Mouse (Mus musculus): Measurements from ENCODE around the gene Rtf2. TPM values are rescaled to one million over a fixed set of nuclear protein-coding genes. Genes with fewer than 3 reads are reported as not detected.

The Rtf2 gene
- polyA plus RNA-seq, 1 experiment from 2014 or later, result 75.3 TPM

- 84% methylated on average over 16 of the region's 16 CpGs for WGBS
- Histone ChIP-seq H3K9me3 (ENCODE audit: control insufficient read depth) (no peaks in the 10 kb centered on the region), H3K27ac (ENCODE audit: low read depth, low read length) (no peak overlapping the region), H3K4me1 (replicated peaks; ENCODE audit: control insufficient read depth, insufficient read depth, low read length) (no peaks in the 10 kb centered on the region), H3K4me2 (replicated peaks; ENCODE audit: low read depth) (no peak overlapping the region), H3K27me3 (replicated peaks; ENCODE audit: control insufficient read depth, insufficient read depth, low read length) (no peaks in the 10 kb centered on the region), H3K36me3 (ENCODE audit: control insufficient read depth, insufficient read depth) (no peaks in the 10 kb centered on the region), H3K9ac (ENCODE audit: low read depth, low read length) (no peak overlapping the region), H3K4me3 (ENCODE audit: low read depth, low read length) (no peak overlapping the region)
- ATAC-seq, result no peak
- TF ChIP-seq CTCF (IDR thresholded peaks at IDR 0.05; ENCODE audit: low read depth), result no peak
Measured at GRCm38 (mm10) chr2:172481654-172482385, 41.5 kb downstream of the Rtf2 start.

DNA sequence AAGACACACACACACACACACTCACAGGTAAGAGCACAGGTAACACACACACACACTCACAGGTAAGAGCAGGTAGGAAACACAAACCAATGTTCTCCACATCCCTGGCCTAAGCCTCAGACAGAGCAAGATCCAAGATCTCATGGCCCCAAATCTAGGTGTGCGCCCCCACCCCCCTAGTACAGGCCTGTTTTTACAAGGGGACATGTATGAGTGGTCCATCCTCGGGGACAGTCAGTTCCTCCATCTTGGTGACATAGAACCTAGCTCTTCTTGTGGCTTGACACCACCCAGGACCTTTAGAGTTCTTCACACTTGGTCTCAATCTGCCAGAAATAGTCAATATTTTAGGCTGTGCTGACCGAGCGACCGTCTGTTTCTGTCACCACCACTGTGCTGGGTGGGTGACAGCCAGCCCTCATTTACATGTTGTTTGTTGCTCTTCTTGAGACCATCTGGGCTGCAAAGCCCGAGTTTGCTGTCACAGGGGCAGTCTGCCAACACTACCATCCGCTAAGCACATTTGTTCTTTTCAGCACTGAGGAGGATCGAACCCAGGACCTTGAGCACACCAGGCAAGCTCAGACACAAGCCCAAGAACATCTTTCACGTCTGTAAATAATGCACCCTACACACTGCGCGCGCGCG lies 43.5 kb downstream of the Rtf2 start:
- WGBS, result 86% methylated on average over 14 of the region's 14 CpGs

GRCm38 (mm10) chr2:172484696-172485370 lies 44.5 kb downstream of the Rtf2 start:
- no peaks in the 10 kb centered on the region for H3K27me3 ChIP-seq (replicated peaks; ENCODE audit: control insufficient read depth, insufficient read depth, low read length)
- 21% methylated on average over 12 of the region's 12 CpGs for WGBS
- no peaks in the 10 kb centered on the region for H3K9me3 ChIP-seq (ENCODE audit: control insufficient read depth)
- no peak overlapping the region for H3K27ac ChIP-seq (ENCODE audit: low read depth, low read length)
- H3K4me2 ChIP-seq (replicated peaks; ENCODE audit: low read depth), result no peak overlapping the region
- H3K36me3 ChIP-seq (ENCODE audit: control insufficient read depth, insufficient read depth), result no peaks in the 10 kb centered on the region
- ATAC-seq, result no peak
- no peak overlapping the region for H3K9ac ChIP-seq (ENCODE audit: low read depth, low read length)
- TF ChIP-seq CTCF (IDR thresholded peaks at IDR 0.05; ENCODE audit: low read depth), result no peak
- no peaks in the 10 kb centered on the region for H3K4me1 ChIP-seq (replicated peaks; ENCODE audit: control insufficient read depth, insufficient read depth, low read length)
- H3K4me3 ChIP-seq (ENCODE audit: low read depth, low read length), result no peak overlapping the region

More for the DNA sequence above, 43.5 kb downstream of the Rtf2 start:
- TF ChIP-seq CTCF (IDR thresholded peaks at IDR 0.05; ENCODE audit: low read depth), result no peak
- Histone ChIP-seq H3K27ac (ENCODE audit: low read depth, low read length) (no peak overlapping the region), H3K9ac (ENCODE audit: low read depth, low read length) (no peak overlapping the region), H3K4me3 (ENCODE audit: low read depth, low read length) (no peak overlapping the region), H3K27me3 (replicated peaks; ENCODE audit: control insufficient read depth, insufficient read depth, low read length) (no peaks in the 10 kb centered on the region), H3K4me2 (replicated peaks; ENCODE audit: low read depth) (no peak overlapping the region), H3K36me3 (ENCODE audit: control insufficient read depth, insufficient read depth) (no peaks in the 10 kb centered on the region), H3K4me1 (replicated peaks; ENCODE audit: control insufficient read depth, insufficient read depth, low read length) (no peaks in the 10 kb centered on the region), H3K9me3 (ENCODE audit: control insufficient read depth) (no peaks in the 10 kb centered on the region)
- no peak for ATAC-seq

DNA sequence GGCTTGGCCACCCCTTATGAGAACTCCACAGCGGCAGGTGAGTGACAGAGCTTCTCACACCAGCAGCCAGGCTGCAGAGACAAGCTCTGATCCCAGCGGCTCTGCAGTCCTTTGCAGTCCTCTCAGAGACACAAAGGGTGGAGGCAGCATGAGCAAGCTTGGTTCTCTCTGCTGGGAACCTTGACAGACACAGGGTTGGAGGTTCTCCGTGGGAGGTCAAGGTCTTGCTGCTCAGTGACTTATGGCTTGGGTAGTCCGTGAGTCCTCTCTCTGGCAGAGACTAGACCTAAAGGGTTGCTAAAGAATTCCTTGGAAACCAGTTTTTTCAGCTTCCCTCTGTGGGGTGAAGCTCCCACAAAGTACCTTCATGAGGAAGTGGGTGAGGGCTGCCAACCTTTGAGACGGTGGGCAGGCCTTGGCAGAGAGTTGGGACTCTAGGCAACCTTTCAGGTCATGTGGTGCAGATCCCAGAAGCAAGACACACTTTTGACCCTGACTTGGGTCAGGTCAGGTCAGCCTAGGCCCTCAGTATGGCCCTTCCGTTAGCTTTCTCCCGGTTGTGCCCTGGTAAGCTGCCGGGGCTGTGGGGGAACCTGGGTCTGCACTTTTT lies 56.5 kb downstream of the Rtf2 start:
- WGBS, result 70% methylated on average over 8 of the region's 8 CpGs
- ATAC-seq, result no peak
- Histone ChIP-seq H3K36me3 (ENCODE audit: control insufficient read depth, insufficient read depth) (no peaks in the 10 kb centered on the region), H3K9ac (ENCODE audit: low read depth, low read length) (no peak overlapping the region), H3K4me2 (replicated peaks; ENCODE audit: low read depth) (no peak overlapping the region), H3K4me3 (ENCODE audit: low read depth, low read length) (no peak overlapping the region), H3K4me1 (replicated peaks; ENCODE audit: control insufficient read depth, insufficient read depth, low read length) (no peaks in the 10 kb centered on the region), H3K27ac (ENCODE audit: low read depth, low read length) (no peak overlapping the region), H3K27me3 (replicated peaks; ENCODE audit: control insufficient read depth, insufficient read depth, low read length) (no peaks in the 10 kb centered on the region), H3K9me3 (ENCODE audit: control insufficient read depth) (no peaks in the 10 kb centered on the region)
- TF ChIP-seq CTCF (IDR thresholded peaks at IDR 0.05; ENCODE audit: low read depth), result no peak

GRCm38 (mm10) chr2:172498823-172499222 lies 58.5 kb downstream of the Rtf2 start:
- Histone ChIP-seq H3K9me3 (ENCODE audit: control insufficient read depth) (no peaks in the 10 kb centered on the region), H3K36me3 (ENCODE audit: control insufficient read depth, insufficient read depth) (no peaks in the 10 kb centered on the region), H3K27ac (ENCODE audit: low read depth, low read length) (no peak overlapping the region), H3K9ac (ENCODE audit: low read depth, low read length) (no peak overlapping the region), H3K4me1 (replicated peaks; ENCODE audit: control insufficient read depth, insufficient read depth, low read length) (no peaks in the 10 kb centered on the region), H3K4me3 (ENCODE audit: low read depth, low read length) (no peak overlapping the region), H3K4me2 (replicated peaks; ENCODE audit: low read depth) (no peak overlapping the region), H3K27me3 (replicated peaks; ENCODE audit: control insufficient read depth, insufficient read depth, low read length) (no peaks in the 10 kb centered on the region)
- no peak for TF ChIP-seq CTCF (IDR thresholded peaks at IDR 0.05; ENCODE audit: low read depth)
- ATAC-seq, result no peak
- WGBS, result 59% methylated on average over 3 of the region's 3 CpGs

DNA sequence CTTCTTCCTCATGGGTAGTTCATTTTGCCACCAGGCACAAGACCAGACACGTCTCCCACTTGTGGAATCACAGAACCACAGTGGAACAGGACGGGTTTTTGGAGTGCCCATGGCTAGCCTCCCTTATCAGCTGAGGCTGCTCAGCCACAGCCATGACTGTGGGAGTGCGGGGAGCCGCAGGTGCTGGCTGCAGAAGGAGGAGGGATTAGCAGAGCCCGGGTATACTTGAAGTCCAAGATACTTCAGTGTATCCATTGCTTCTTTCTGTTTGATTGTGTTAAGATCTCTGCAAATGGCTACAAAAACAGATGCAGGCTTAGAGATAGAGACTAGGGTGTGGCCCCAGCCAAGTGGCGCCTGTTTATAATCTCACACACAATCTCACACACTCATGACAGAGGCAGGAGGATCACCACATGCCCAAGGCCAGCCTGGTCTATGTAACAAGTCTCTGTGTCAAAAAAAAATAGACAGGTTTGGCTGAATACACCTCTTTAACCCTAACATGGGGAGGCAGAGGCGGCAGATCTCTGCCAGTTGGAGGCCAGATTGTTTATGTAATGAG lies 60.5 kb downstream of the Rtf2 start:
- Histone ChIP-seq H3K4me3 (ENCODE audit: low read depth, low read length) (no peak overlapping the region), H3K4me2 (replicated peaks; ENCODE audit: low read depth) (no peak overlapping the region), H3K9me3 (ENCODE audit: control insufficient read depth) (no peaks in the 10 kb centered on the region), H3K27ac (ENCODE audit: low read depth, low read length) (no peak overlapping the region), H3K4me1 (replicated peaks; ENCODE audit: control insufficient read depth, insufficient read depth, low read length) (no peaks in the 10 kb centered on the region), H3K27me3 (replicated peaks; ENCODE audit: control insufficient read depth, insufficient read depth, low read length) (no peaks in the 10 kb centered on the region), H3K9ac (ENCODE audit: low read depth, low read length) (no peak overlapping the region), H3K36me3 (ENCODE audit: control insufficient read depth, insufficient read depth) (no peaks in the 10 kb centered on the region)
- 35% methylated on average over 7 of the region's 7 CpGs for WGBS
- TF ChIP-seq CTCF (IDR thresholded peaks at IDR 0.05; ENCODE audit: low read depth), result no peak
- ATAC-seq, result no peak
